Mouse (Mus musculus) lung, embryonic 16.5 days (tissue): ENCODE results near the gene Arhgap45. TPM values are rescaled to one million over a fixed set of nuclear protein-coding genes. Genes with fewer than 3 reads are reported as not detected.
A peak's percentile ranks its signal among the peaks of the same experiment; 100 is the strongest.

Experiments used
- ATAC-seq: fragments of 200-750 bp; cut with Nextera tagmentation; 2 replicates; pipeline ENCODE4 v1.8.0; 2017; ENCODE audit warnings: low read depth, mild to moderate bottlenecking, moderate library complexity
- H3K27ac ChIP-seq: fragments of 300-500 bp; sonication (generic); 2 replicates; pipeline ENCODE4 v1.5.1; 2014; ENCODE audit warnings: mild to moderate bottlenecking, control low read depth, low read length
- H3K27me3 ChIP-seq: fragments of 300-500 bp; sonication (generic); 2 replicates; pipeline ENCODE4 v1.6.1; 2014; ENCODE audit warnings: low read depth, low read length, mixed read lengths; ENCODE audit not compliant: control insufficient read depth, insufficient read depth
- H3K36me3 ChIP-seq: fragments of 300-500 bp; sonication (generic); 2 replicates; pipeline ENCODE4 v1.6.1; 2014; ENCODE audit warnings: low read length; ENCODE audit not compliant: control insufficient read depth, insufficient read depth
- H3K4me1 ChIP-seq: fragments of 300-500 bp; sonication (generic); replicated peaks from 2 replicates; pipeline ENCODE4 v1.6.1; 2014; ENCODE audit warnings: low read length, mixed read lengths; ENCODE audit not compliant: control insufficient read depth, insufficient read depth
- H3K4me2 ChIP-seq: fragments of 300-500 bp; sonication (generic); 2 replicates; pipeline ENCODE4 v1.6.1; 2014; ENCODE audit warnings: low read depth, low read length, control low read depth
- H3K4me3 ChIP-seq: fragments of 300-500 bp; sonication (generic); 2 replicates; pipeline ENCODE4 v1.5.1; 2014; ENCODE audit warnings: mild to moderate bottlenecking, low read length, control low read depth
- H3K9ac ChIP-seq: fragments of 300-500 bp; sonication (generic); 2 replicates; pipeline ENCODE4 v1.6.1; 2014; ENCODE audit warnings: low read length, control low read depth
- H3K9me3 ChIP-seq: fragments of 300-500 bp; sonication (generic); 2 replicates; pipeline ENCODE4 v1.6.1; 2016; ENCODE audit warnings: low read length; ENCODE audit not compliant: control insufficient read depth
- WGBS: fragments of 180-500 bp; shearing (Covaris S2); extraction: QIAGEN DNeasy Blood & Tissue Kit; methylation state at CpG from one replicate; pipeline ENCODE4 v1.1.7; 2014; 5-methylcytosine and 5-hydroxymethylcytosine counted together
- polyA plus RNA-seq: library from polyadenylated mRNA; unstranded; fragments of >200 nt; fragmentation: Nextera tagmentation; extraction: Ambion mirVana; gene quantifications from 2 replicates; pipeline ENCODE4 v1.2.1, GENCODE M21; 2015

Arhgap45 gene
- polyA plus RNA-seq, 1 experiment from 2014 or later, result 18.1 TPM

GRCm38 (mm10) chr10:80017771-80018170 lies 1.3 kb downstream of the Arhgap45 start:
- no peak overlapping the region for H3K4me3 ChIP-seq
- H3K27me3 ChIP-seq, result peaks cover 23% of the 10 kb centered on the region
- H3K9me3 ChIP-seq, result no peaks in the 10 kb centered on the region
- ATAC-seq, result no peak
- H3K36me3 ChIP-seq, result no peaks in the 10 kb centered on the region
- peaks cover 46% of the 10 kb centered on the region for H3K4me1 ChIP-seq
- WGBS, result 81% methylated on average over 14 of the region's 14 CpGs
- no peak overlapping the region for H3K27ac ChIP-seq
- H3K4me2 ChIP-seq, result no peak overlapping the region
- no peak overlapping the region for H3K9ac ChIP-seq

DNA sequence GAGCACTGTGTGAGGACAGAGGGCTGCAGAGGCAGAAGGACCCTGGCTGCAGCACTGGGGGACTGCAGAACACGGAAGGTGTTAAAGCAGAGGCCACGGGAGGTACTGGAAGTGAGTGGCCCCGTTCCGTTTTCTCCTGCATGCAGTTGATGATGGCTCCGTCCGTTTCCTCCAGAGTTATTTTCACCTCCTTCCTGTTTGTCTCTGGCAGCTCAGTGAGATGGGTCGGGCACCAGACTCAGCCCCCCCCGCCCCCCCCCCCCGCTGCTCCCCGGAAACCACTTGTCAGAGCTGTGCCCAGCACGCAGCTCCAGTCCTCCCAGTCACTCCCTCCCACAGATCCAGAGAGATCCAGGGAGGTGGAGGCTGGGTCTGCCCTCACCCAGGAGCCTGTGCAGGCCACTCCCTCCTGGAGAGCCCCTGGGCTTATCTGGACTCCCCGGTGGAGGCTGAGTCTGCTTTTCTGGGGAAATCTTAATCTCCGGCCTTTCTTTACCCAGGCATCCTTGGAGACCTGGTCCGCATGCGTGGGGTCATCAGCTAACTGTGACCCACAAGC lies 2.4 kb downstream of the Arhgap45 start:
- peak overlapping the region; percentile 43 for H3K9ac ChIP-seq
- H3K27ac ChIP-seq, result peak overlapping the region; percentile 91
- 4% methylated on average over 11 of the region's 15 CpGs for WGBS

GRCm38 (mm10) chr10:80019471-80020131 lies 3.1 kb downstream of the Arhgap45 start:
- Histone ChIP-seq H3K9me3 (no peaks in the 10 kb centered on the region), H3K4me3 (peak overlapping the region; percentile 37), H3K9ac (peak overlapping the region; percentile 61), H3K27ac (peak overlapping the region; percentile 91), H3K4me2 (peak overlapping the region; percentile 53), H3K27me3 (peaks cover 7% of the 10 kb centered on the region; the same call in 1 of the 2 replicates), H3K4me1 (peaks cover 37% of the 10 kb centered on the region), H3K36me3 (no peaks in the 10 kb centered on the region)
- ATAC-seq, result peak; percentile 77
- 12% methylated on average over 20 of the region's 20 CpGs for WGBS

More for the DNA sequence above, 2.4 kb downstream of the Arhgap45 start:
- no peaks in the 10 kb centered on the region for H3K36me3 ChIP-seq
- ATAC-seq, result peak; percentile 76
- peaks cover 44% of the 10 kb centered on the region for H3K4me1 ChIP-seq
- H3K9me3 ChIP-seq, result no peaks in the 10 kb centered on the region
- H3K4me2 ChIP-seq, result peak overlapping the region; percentile 53
- peak overlapping the region; percentile 20 for H3K4me3 ChIP-seq
- H3K27me3 ChIP-seq, result peaks cover 14% of the 10 kb centered on the region

DNA sequence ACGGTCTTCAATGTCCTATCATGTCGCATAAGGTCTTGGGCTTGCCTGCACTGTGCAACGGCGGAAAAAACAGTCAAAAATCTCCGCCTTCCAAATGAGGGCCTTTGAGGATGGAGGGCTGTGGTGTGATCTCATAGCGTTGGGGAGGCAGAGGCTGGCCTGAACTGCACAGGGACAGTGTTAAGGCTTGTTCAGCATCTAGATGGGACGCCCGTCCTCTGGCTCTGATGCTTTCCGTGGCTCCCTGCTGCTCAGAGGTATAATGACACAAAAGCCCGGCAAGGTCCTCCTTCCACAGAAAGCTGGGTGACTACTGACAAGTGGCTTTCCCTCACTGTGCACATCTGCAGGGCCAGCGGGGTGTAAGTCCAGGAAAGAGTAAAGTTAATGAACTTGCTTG lies 3.7 kb downstream of the Arhgap45 start:
- peak overlapping the region; percentile 53 for H3K4me2 ChIP-seq
- peaks cover 2% of the 10 kb centered on the region; the same call in 1 of the 2 replicates for H3K27me3 ChIP-seq
- H3K4me1 ChIP-seq, result peaks cover 31% of the 10 kb centered on the region
- H3K27ac ChIP-seq, result peak overlapping the region; percentile 27; the same call in 1 of the 2 replicates
- ATAC-seq, result no peak
- H3K36me3 ChIP-seq, result no peaks in the 10 kb centered on the region
- H3K4me3 ChIP-seq, result peak overlapping the region; percentile 37
- H3K9ac ChIP-seq, result peak overlapping the region; percentile 61
- no peaks in the 10 kb centered on the region for H3K9me3 ChIP-seq
- 29% methylated on average over 11 of the region's 11 CpGs for WGBS

DNA sequence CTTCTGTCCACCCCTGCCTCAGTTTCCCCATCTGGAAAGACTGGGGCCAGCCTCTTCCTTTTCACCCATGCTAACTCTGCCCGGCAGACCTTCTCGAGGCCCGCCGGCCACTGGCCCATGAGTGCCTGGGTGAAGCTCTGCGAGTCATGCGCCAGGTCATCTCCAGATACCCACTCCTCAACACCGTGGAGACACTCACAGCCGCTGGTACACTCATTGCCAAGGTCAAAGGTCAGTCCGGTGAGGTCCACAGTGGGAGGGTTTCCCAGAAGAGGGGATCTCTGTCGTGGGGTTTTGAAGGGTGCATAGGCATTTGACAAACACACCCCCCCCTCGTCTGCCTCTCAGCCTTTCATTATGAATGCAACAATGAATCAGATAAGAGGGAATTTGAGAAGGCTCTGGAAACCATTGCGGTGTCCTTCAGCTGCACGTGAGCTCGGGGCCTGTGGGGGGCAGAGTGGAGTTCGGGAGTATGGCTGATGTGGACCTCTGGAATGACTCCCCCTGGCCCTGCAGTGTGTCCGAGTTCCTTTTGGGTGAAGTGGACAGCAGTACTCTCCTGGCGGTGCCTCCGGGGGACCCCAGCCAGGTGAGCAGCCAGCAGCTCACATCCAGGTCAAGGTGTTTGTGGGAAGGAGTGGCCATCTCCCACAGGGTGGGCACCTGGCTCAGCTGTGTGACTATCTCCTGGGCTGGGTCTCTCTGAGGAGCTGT lies 4.3 kb downstream of the Arhgap45 start:
- no peaks in the 10 kb centered on the region for H3K27me3 ChIP-seq
- WGBS, result 73% methylated on average over 18 of the region's 18 CpGs
- H3K9ac ChIP-seq, result 0 out of 2 replicates have a peak overlapping the region, but pooled peaks have one; percentile 23
- ATAC-seq, result no peak
- H3K9me3 ChIP-seq, result no peaks in the 10 kb centered on the region
- no peaks in the 10 kb centered on the region for H3K36me3 ChIP-seq
- peak overlapping the region; percentile 53 for H3K4me2 ChIP-seq
- peak overlapping the region; percentile 37; the same call in 1 of the 2 replicates for H3K4me3 ChIP-seq
- no peak overlapping the region for H3K27ac ChIP-seq
- peaks cover 29% of the 10 kb centered on the region for H3K4me1 ChIP-seq

DNA sequence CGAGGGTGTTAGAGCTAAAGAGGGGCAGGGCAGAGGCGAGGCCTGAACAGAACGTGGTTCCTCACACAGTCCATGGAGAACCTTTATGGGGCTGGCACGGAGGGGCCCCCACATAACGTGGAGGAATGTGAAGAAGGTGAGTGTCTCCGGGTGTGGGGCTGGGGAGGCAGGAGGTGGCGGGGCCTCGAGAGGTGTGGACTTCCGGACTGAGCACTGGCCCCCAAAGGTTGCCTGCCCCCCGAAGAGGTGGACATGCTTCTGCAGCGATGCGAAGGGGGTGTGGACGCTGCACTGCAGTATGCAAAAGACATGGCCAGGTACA lies 4.8 kb downstream of the Arhgap45 start:
- H3K27me3 ChIP-seq, result no peaks in the 10 kb centered on the region
- no peak overlapping the region for H3K9ac ChIP-seq
- H3K4me3 ChIP-seq, result no peak overlapping the region
- no peak for ATAC-seq
- no peak overlapping the region for H3K27ac ChIP-seq
- no peak overlapping the region for H3K4me2 ChIP-seq
- 83% methylated on average over 13 of the region's 13 CpGs for WGBS
- H3K36me3 ChIP-seq, result no peaks in the 10 kb centered on the region
- H3K4me1 ChIP-seq, result peaks cover 25% of the 10 kb centered on the region
- H3K9me3 ChIP-seq, result no peaks in the 10 kb centered on the region

GRCm38 (mm10) chr10:80022164-80022563 lies 5.7 kb downstream of the Arhgap45 start:
- H3K9me3 ChIP-seq, result no peaks in the 10 kb centered on the region
- H3K9ac ChIP-seq, result no peak overlapping the region
- no peak overlapping the region for H3K4me3 ChIP-seq
- H3K36me3 ChIP-seq, result no peaks in the 10 kb centered on the region
- WGBS, result 88% methylated on average over 12 of the region's 12 CpGs
- H3K27ac ChIP-seq, result no peak overlapping the region
- no peaks in the 10 kb centered on the region for H3K27me3 ChIP-seq
- no peak overlapping the region for H3K4me2 ChIP-seq
- peaks cover 20% of the 10 kb centered on the region for H3K4me1 ChIP-seq
- no peak for ATAC-seq

DNA sequence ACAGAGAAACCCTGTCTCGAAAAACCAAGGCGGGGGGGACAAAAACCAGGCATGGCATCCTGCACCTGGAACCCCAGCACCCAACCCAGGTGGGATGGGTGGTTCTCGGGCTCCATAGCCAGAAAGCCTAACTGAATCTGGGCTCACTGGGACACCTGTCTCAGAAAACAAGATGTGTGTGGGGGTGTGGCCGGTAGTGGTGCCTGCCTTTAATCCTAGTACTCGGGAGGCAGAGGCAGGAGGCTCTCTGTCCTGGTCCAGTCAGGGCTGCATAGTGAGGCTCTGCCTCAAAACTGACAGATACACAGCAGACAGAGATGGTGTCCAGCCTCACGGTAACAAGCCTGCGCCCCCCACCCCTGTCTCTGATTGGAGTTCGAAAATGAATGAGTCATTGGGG lies 6.4 kb downstream of the Arhgap45 start:
- H3K4me1 ChIP-seq, result peaks cover 20% of the 10 kb centered on the region
- H3K9ac ChIP-seq, result no peak overlapping the region
- H3K9me3 ChIP-seq, result no peaks in the 10 kb centered on the region
- no peak overlapping the region for H3K4me3 ChIP-seq
- no peak overlapping the region for H3K4me2 ChIP-seq
- WGBS, result 95% methylated on average over 8 of the region's 8 CpGs
- no peak overlapping the region for H3K27ac ChIP-seq
- H3K36me3 ChIP-seq, result no peaks in the 10 kb centered on the region
- no peak for ATAC-seq
- no peaks in the 10 kb centered on the region for H3K27me3 ChIP-seq

GRCm38 (mm10) chr10:80023758-80024157 lies 7.3 kb downstream of the Arhgap45 start:
- Histone ChIP-seq H3K4me2 (no peak overlapping the region), H3K9me3 (no peaks in the 10 kb centered on the region), H3K9ac (no peak overlapping the region), H3K27me3 (no peaks in the 10 kb centered on the region), H3K36me3 (no peaks in the 10 kb centered on the region), H3K27ac (no peak overlapping the region), H3K4me1 (peaks cover 17% of the 10 kb centered on the region), H3K4me3 (no peak overlapping the region)
- 63% methylated on average over 5 of the region's 5 CpGs for WGBS
- ATAC-seq, result no peak
